In genomic region chrX:102504179-102504578, GRCm38 (mm10) we compare ENCODE assay signal across 8 mouse cellular contexts. TPM values are rescaled to one million over a fixed set of nuclear protein-coding genes. Genes with fewer than 3 reads are reported as not detected.
A peak's percentile ranks its signal among the peaks of the same experiment; 100 is the strongest.
DNase-seq lines count a peak whose midpoint lies in the region; ATAC-seq and TF ChIP-seq lines count a peak whose summit lies in the region.

No protein-coding gene starts in this region.

- peak overlapping the region; percentile 63 for H3K4me2 ChIP-seq in heart, embryonic 11.5 days
- H3K4me2 ChIP-seq in CH12.LX (ENCODE audit: insufficient read depth, low read depth, poor library complexity, severe bottlenecking), result peak overlapping the region; percentile 78
- H3K4me2 ChIP-seq in forebrain, embryonic 15.5 days (replicated peaks), result peak overlapping the region; percentile 52
- peak overlapping the region; percentile 71 for H3K4me2 ChIP-seq in liver, postnatal 0 days (ENCODE audit: low read depth, low read length)

- no peaks in the 10 kb centered on the region for H3K27me3 ChIP-seq in heart, embryonic 11.5 days (ENCODE audit: control insufficient read depth, insufficient read depth, low read length)
- no peaks in the 10 kb centered on the region for H3K27me3 ChIP-seq in CH12.LX (replicated peaks)
- no peaks in the 10 kb centered on the region for H3K27me3 ChIP-seq in forebrain, embryonic 15.5 days
- H3K27me3 ChIP-seq in liver, postnatal 0 days (ENCODE audit: insufficient read depth, low read length), result no peaks in the 10 kb centered on the region

- 0 out of 2 replicates have a peak, but pooled peaks cover 3% of the 10 kb centered on the region for H3K79me2 ChIP-seq in CH12.LX (replicated peaks; ENCODE audit: control insufficient read depth, extremely low read depth, insufficient read depth, poor library complexity, severe bottlenecking)

- TF ChIP-seq RAD21 in CH12.LX (IDR thresholded peaks at IDR 0.05; ENCODE audit: low read depth, low read length), result no peak

- no peaks in the 10 kb centered on the region for H3K36me3 ChIP-seq in heart, embryonic 11.5 days (ENCODE audit: control insufficient read depth, insufficient read depth, low read length)
- H3K36me3 ChIP-seq in CH12.LX (replicated peaks in 1 of 2; ENCODE audit: control insufficient read depth in 1 of 2, insufficient read depth in 1 of 2, low read length in 1 of 2), result peaks cover 5 to 10% of the 10 kb centered on the region in 2 experiments
- H3K36me3 ChIP-seq in forebrain, embryonic 15.5 days, result no peaks in the 10 kb centered on the region
- H3K36me3 ChIP-seq in liver, postnatal 0 days (replicated peaks; ENCODE audit: insufficient read depth, low read length), result peaks cover 4% of the 10 kb centered on the region; the same call in 1 of the 2 replicates

- DNase-seq in heart, postnatal 4 days, result no peak
- peak; percentile 3 for DNase-seq in CH12.LX (ENCODE audit: extremely low read depth)
- no peak for DNase-seq in liver, postnatal 0 days
- DNase-seq in right cerebral cortex, adult 2 months (ENCODE audit: low spot score in 2 of 2), result no peak
- no peak for DNase-seq in urinary bladder, adult 2 months (ENCODE audit: low spot score)
- no peak for DNase-seq in kidney, postnatal 4 days

- TF ChIP-seq CTCF in CH12.LX (conservative IDR thresholded peaks at IDR 0.05 in 1 of 2, IDR thresholded peaks at IDR 0.05 in 1 of 2; ENCODE audit: low read depth in 2 of 2, low read length in 2 of 2), result no peak
- no peak for TF ChIP-seq CTCF in liver, postnatal 0 days (IDR thresholded peaks at IDR 0.05; ENCODE audit: low read depth)

- dilution Hi-C loops in CH12.LX (cut with MboI; ENCODE audit: extremely low pct_ligation_motif_present, extremely low pct_unique_long_range_greater_than_20kb, low sequenced_read_pairs), result no loop called here

- H3K27ac ChIP-seq in heart, embryonic 11.5 days (ENCODE audit: low read depth, low read length), result no peak overlapping the region
- no peak overlapping the region for H3K27ac ChIP-seq in CH12.LX (ENCODE audit: insufficient read depth, low read depth)
- no peak overlapping the region for H3K27ac ChIP-seq in forebrain, embryonic 15.5 days (replicated peaks)
- peak overlapping the region; percentile 66 for H3K27ac ChIP-seq in liver, postnatal 0 days (ENCODE audit: low read depth)

- 32% methylated on average over 10 of the region's 10 CpGs for WGBS in heart, embryonic 11.5 days (ENCODE audit: insufficient replicate concordance)
- 25% methylated on average over 10 of the region's 10 CpGs for WGBS in forebrain, embryonic 15.5 days
- 28% methylated on average over 10 of the region's 10 CpGs for WGBS in liver, postnatal 0 days (ENCODE audit: insufficient replicate concordance)

- no peak for TF ChIP-seq EP300 in CH12.LX (IDR thresholded peaks at IDR 0.05; ENCODE audit: low read length)
- TF ChIP-seq EP300 in liver, postnatal 0 days (IDR thresholded peaks at IDR 0.05; ENCODE audit: low read depth), result no peak

- H3K9me3 ChIP-seq in heart, embryonic 11.5 days (replicated peaks; ENCODE audit: control insufficient read depth, low read length), result no peaks in the 10 kb centered on the region
- H3K9me3 ChIP-seq in CH12.LX (replicated peaks; ENCODE audit: low read length), result no peaks in the 10 kb centered on the region
- no peaks in the 10 kb centered on the region for H3K9me3 ChIP-seq in forebrain, embryonic 15.5 days
- H3K9me3 ChIP-seq in liver, postnatal 0 days (ENCODE audit: low read length), result no peaks in the 10 kb centered on the region

- TF ChIP-seq POLR2A in CH12.LX (IDR thresholded peaks at IDR 0.05; ENCODE audit: low read depth, low read length), result no peak

- peak overlapping the region; percentile 60 for H3K4me3 ChIP-seq in heart, embryonic 11.5 days (ENCODE audit: low read depth, low read length)
- peak overlapping the region; percentile 46 to 86 (median 64) for H3K4me3 ChIP-seq in CH12.LX (replicated peaks in 1 of 3; ENCODE audit: low read depth in 2 of 3, low read length in 2 of 3, poor library complexity in 1 of 3)
- H3K4me3 ChIP-seq in forebrain, embryonic 15.5 days, result peak overlapping the region; percentile 53
- peak overlapping the region; percentile 63 for H3K4me3 ChIP-seq in liver, postnatal 0 days (ENCODE audit: low read depth, low read length)

- no peaks in the 10 kb centered on the region for H3K4me1 ChIP-seq in heart, embryonic 11.5 days (ENCODE audit: control insufficient read depth, insufficient read depth, low read length)
- H3K4me1 ChIP-seq in CH12.LX (ENCODE audit: control insufficient read depth in 1 of 2, insufficient read depth in 2 of 2), result no peaks in the 10 kb centered on the region
- peaks cover 5% of the 10 kb centered on the region; the same call in 1 of the 2 replicates for H3K4me1 ChIP-seq in forebrain, embryonic 15.5 days
- H3K4me1 ChIP-seq in liver, postnatal 0 days (ENCODE audit: insufficient read depth), result no peaks in the 10 kb centered on the region

- H3K9ac ChIP-seq in heart, embryonic 11.5 days (ENCODE audit: low read depth, low read length), result peak overlapping the region; percentile 47
- H3K9ac ChIP-seq in CH12.LX (ENCODE audit: insufficient read depth, low read depth), result peak overlapping the region; percentile 96
- H3K9ac ChIP-seq in forebrain, embryonic 15.5 days (replicated peaks), result peak overlapping the region; percentile 43
- H3K9ac ChIP-seq in liver, postnatal 0 days (replicated peaks), result peak overlapping the region; percentile 68

- in situ Hi-C loops in CH12.LX (cut with MboI; ENCODE audit: low pct_ligation_motif_present, low pct_unique_long_range_greater_than_20kb, low sequenced_read_pairs), result no loop called here

- ATAC-seq in heart, embryonic 11.5 days (replicated peaks; ENCODE audit: insufficient number of reproducible peaks, low FRiP score, low TSS enrichment), result no peak
- peak; percentile 11; the same call in 1 of the 2 replicates for ATAC-seq in forebrain, embryonic 15.5 days (replicated peaks)
- ATAC-seq in liver, postnatal 0 days, result peak; percentile 70

TF ChIP-seq in CH12.LX, 34 proteins besides CTCF, POLR2A, EP300 and RAD21:
- TF ChIP-seq TBP (conservative IDR thresholded peaks at IDR 0.05; ENCODE audit: low read depth, low read length) (no peak), TCF12 (IDR thresholded peaks at IDR 0.05; ENCODE audit: low read depth, low read length) (no peak), KAT2A (IDR thresholded peaks at IDR 0.05; ENCODE audit: insufficient replicate concordance, low read length) (no peak), ZNF384 (IDR thresholded peaks at IDR 0.05; ENCODE audit: low read depth, low read length) (peak; percentile 58), CHD2 (IDR thresholded peaks at IDR 0.05; ENCODE audit: low read length) (no peak)

RNA-seq across cellular contexts. Expression of gene Hdac8, which starts 1.0 kb away (rescaled TPM):
- polyA plus RNA-seq in heart, embryonic 11.5 days (2014; fragmentation: Nextera tagmentation; extraction: Ambion mirVana), result 2.2 and 2.8 TPM in 2 replicates
- 1 to 10 TPM; 4.9 to 5.7 TPM for total RNA-seq in heart, postnatal 4 days (2021)
- 12.9 and 13.0 TPM in 2 replicates for total RNA-seq in CH12.LX (2012; rRNA removed)
- total RNA-seq in CH12.LX (2014; rRNA removed), result 11.2 and 12.1 TPM in 2 replicates
- polyA plus RNA-seq in CH12.LX (2012; ENCODE audit: insufficient read length, low read depth), result 13.9 and 15.4 TPM in 2 replicates
- polyA plus RNA-seq in forebrain, embryonic 15.5 days (2015; fragmentation: Nextera tagmentation; extraction: Ambion mirVana), result 10.3 and 10.8 TPM in 2 replicates
- 3.3 TPM in 2 replicates for polyA plus RNA-seq in liver, postnatal 0 days (2015; fragmentation: Nextera tagmentation; extraction: Ambion mirVana)
- 14.0 and 15.6 TPM in 2 replicates for polyA plus RNA-seq in urinary bladder, adult 2 months (2012; rRNA removed)

Comparison
In these comparisons a context has a peak if more than half of its experiments do, and no peak if none do; other contexts are left out.
1. H3K9ac ChIP-seq: peak in every context shown above with its lines; median percentile 96 in CH12.LX; 68 in liver, postnatal 0 days; 47 in heart, embryonic 11.5 days; 43 in forebrain, embryonic 15.5 days.